Mouse (Mus musculus): Measurements from ENCODE around the gene Vars. TPM values are rescaled to one million over a fixed set of nuclear protein-coding genes. Genes with fewer than 3 reads are reported as not detected.
A peak's percentile ranks its signal among the peaks of the same experiment; 100 is the strongest.
"Not testable (repeated sequence)": the region's sequence is repeated elsewhere in the genome, so short reads cannot be mapped to it uniquely, and the experiment has no call there.

The Vars gene
- polyA plus RNA-seq, 1 experiment from 2014 or later, result 51.1 TPM

DNA sequence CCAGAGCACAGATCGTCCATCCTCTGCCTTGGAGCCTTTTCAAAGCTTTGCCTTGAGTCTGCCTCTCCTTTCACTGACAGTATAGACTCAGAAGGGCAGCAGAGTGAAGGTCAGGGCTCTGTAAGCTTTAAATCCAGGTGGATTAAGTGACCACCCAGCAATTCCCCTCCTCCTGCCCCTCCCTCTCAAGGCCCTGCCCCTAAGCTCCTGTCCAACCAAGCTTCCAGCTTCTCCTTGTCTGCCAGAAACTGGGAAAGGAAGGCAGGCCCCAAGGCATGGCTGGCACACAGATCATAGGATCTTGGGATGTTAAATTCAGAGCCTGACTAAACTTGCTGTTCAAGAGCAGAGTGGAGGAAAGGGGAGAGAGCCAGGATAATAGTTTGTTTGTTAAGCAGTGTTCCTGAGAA lies 36.1 kb upstream of the Vars start:
- Histone ChIP-seq H3K4me3 (replicated peaks; ENCODE audit: low read depth, low read length) (no peak overlapping the region), H3K4me2 (ENCODE audit: low read length) (no peak overlapping the region), H3K27ac (replicated peaks; ENCODE audit: low read depth, low read length) (no peak overlapping the region), H3K9me3 (ENCODE audit: control insufficient read depth, low read length) (no peaks in the 10 kb centered on the region), H3K36me3 (ENCODE audit: control insufficient read depth, insufficient read depth, low read length) (no peaks in the 10 kb centered on the region), H3K9ac (replicated peaks; ENCODE audit: low read length) (peak overlapping the region; percentile 1; the same call in 1 of the 2 replicates), H3K27me3 (ENCODE audit: control insufficient read depth, insufficient read depth, low read length) (peaks cover 16% of the 10 kb centered on the region), H3K4me1 (ENCODE audit: control insufficient read depth, insufficient read depth, low read length) (0 out of 2 replicates have a peak, but pooled peaks cover 2% of the 10 kb centered on the region)
- WGBS, result 4% methylated on average over 1 of the region's 1 CpGs
- DNase-seq (no peak), ATAC-seq (ENCODE audit: low FRiP score, low TSS enrichment) (no peak)

DNA sequence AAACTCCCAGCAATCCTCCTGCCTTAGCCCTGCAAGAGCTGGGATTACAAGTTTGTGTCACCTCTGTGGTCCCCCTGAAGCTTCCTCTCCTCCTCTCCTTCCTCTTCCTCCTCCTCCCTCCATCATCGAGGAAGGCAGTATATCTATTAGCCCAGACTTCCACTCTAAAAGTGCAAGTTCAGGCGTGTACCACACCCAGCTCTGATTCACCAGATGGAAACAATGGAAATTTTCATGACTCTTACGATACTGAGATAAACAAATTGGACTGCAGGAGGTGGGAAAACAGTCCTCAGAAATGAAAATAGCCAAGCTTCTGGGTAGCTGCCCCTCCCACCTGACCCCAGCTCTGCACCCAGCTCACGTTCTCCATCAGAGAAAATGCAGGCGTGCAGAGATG lies 35.2 kb upstream of the Vars start:
- no peaks in the 10 kb centered on the region for H3K4me1 ChIP-seq (ENCODE audit: control insufficient read depth, insufficient read depth, low read length)

DNA sequence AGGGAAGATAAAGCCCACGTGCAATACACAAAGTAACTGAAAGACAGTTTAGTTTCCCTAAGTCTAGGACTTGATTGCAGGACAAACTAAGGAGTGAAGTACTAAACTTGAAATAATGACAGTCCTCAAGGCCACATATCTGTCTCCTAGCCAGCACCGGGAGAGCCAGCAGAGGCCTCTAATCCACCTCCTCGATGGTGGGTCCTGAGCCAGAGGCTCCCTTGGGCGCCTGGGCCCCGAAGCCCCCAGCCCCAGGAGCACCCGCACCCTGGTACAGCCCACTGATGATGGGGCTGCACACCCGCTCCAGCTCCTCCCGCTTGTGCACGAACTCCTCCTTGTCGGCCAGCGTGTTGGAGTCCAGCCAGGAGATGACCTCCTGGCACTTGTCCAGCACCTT lies 31.0 kb upstream of the Vars start, which contains the start of gene Gm20481:
Gene Gm20481, plus strand, starts transcription at position 91 of the 400 bp plus-strand sequence.
- not testable (repeated sequence) for H3K4me2 ChIP-seq (ENCODE audit: low read length); H3K4me1 ChIP-seq (ENCODE audit: control insufficient read depth, insufficient read depth, low read length); H3K9me3 ChIP-seq (ENCODE audit: control insufficient read depth, low read length); H3K9ac ChIP-seq (replicated peaks; ENCODE audit: low read length); H3K27ac ChIP-seq (replicated peaks; ENCODE audit: low read depth, low read length); ATAC-seq (ENCODE audit: low FRiP score, low TSS enrichment); DNase-seq; H3K36me3 ChIP-seq (ENCODE audit: control insufficient read depth, insufficient read depth, low read length); H3K4me3 ChIP-seq (replicated peaks; ENCODE audit: low read depth, low read length)
- WGBS, result 68% methylated on average over 6 of the region's 11 CpGs
- peaks cover 18% of the 10 kb centered on the region for H3K27me3 ChIP-seq (ENCODE audit: control insufficient read depth, insufficient read depth, low read length)

More for the DNA sequence above, 35.2 kb upstream of the Vars start:
- Histone ChIP-seq H3K27me3 (ENCODE audit: control insufficient read depth, insufficient read depth, low read length) (peaks cover 18% of the 10 kb centered on the region), H3K9me3 (ENCODE audit: control insufficient read depth, low read length) (no peaks in the 10 kb centered on the region), H3K27ac (replicated peaks; ENCODE audit: low read depth, low read length) (no peak overlapping the region), H3K4me2 (ENCODE audit: low read length) (no peak overlapping the region), H3K36me3 (ENCODE audit: control insufficient read depth, insufficient read depth, low read length) (no peaks in the 10 kb centered on the region), H3K4me3 (replicated peaks; ENCODE audit: low read depth, low read length) (no peak overlapping the region), H3K9ac (replicated peaks; ENCODE audit: low read length) (no peak overlapping the region)
- DNase-seq, result no peak
- ATAC-seq (ENCODE audit: low FRiP score, low TSS enrichment), result no peak
- WGBS, result 84% methylated on average over 5 of the region's 5 CpGs

DNA sequence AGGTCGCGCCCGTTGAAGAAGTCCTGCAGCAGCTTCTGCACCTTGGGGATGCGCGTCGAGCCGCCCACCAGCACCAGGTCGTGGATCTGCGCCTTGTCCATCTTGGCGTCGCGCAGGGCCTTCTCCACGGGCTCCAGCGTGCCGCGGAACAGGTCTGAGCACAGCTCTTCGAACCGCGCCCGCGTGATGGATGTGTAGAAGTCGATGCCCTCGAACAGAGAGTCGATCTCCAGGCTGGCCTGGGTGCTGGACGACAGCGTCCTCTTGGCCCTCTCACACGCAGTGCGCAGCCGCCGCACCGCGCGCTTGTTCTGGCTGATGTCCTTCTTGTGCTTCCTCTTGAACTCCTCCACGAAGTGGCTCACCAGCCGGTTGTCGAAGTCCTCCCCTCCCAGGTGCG lies 29.9 kb upstream of the Vars start:
- 40% methylated on average over 25 of the region's 37 CpGs for WGBS
- not testable (repeated sequence) for H3K9ac ChIP-seq (replicated peaks; ENCODE audit: low read length); H3K4me3 ChIP-seq (replicated peaks; ENCODE audit: low read depth, low read length); H3K9me3 ChIP-seq (ENCODE audit: control insufficient read depth, low read length); H3K4me2 ChIP-seq (ENCODE audit: low read length); DNase-seq; H3K27ac ChIP-seq (replicated peaks; ENCODE audit: low read depth, low read length); H3K4me1 ChIP-seq (ENCODE audit: control insufficient read depth, insufficient read depth, low read length); ATAC-seq (ENCODE audit: low FRiP score, low TSS enrichment); H3K36me3 ChIP-seq (ENCODE audit: control insufficient read depth, insufficient read depth, low read length)
- H3K27me3 ChIP-seq (ENCODE audit: control insufficient read depth, insufficient read depth, low read length), result peaks cover 18% of the 10 kb centered on the region

DNA sequence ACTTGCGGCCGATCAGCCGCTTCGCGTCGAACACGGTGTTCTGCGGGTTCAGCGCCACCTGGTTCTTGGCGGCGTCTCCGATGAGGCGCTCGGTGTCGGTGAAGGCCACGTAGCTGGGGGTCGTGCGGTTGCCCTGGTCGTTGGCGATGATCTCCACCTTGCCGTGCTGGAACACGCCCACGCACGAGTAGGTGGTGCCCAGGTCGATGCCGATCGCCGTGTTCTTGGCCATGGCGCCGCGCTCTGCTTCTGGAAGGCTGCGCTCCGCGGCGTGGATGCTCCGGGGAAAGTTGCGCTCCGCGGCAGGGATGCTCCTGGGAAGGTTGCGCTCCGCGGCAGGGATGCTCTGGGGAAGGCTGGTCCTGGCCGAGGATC lies 29.1 kb upstream of the Vars start:
- not testable (repeated sequence) for H3K36me3 ChIP-seq (ENCODE audit: control insufficient read depth, insufficient read depth, low read length); DNase-seq; H3K4me1 ChIP-seq (ENCODE audit: control insufficient read depth, insufficient read depth, low read length); H3K9me3 ChIP-seq (ENCODE audit: control insufficient read depth, low read length); H3K27ac ChIP-seq (replicated peaks; ENCODE audit: low read depth, low read length); H3K9ac ChIP-seq (replicated peaks; ENCODE audit: low read length)
- 2% methylated on average over 21 of the region's 43 CpGs for WGBS
- H3K4me2 ChIP-seq (ENCODE audit: low read length), result peak overlapping the region; percentile 72
- ATAC-seq (ENCODE audit: low FRiP score, low TSS enrichment), result peak; percentile 53; the same call in 1 of the 2 replicates
- H3K4me3 ChIP-seq (replicated peaks; ENCODE audit: low read depth, low read length), result peak overlapping the region; percentile 34
- H3K27me3 ChIP-seq (ENCODE audit: control insufficient read depth, insufficient read depth, low read length), result peaks cover 18% of the 10 kb centered on the region

DNA sequence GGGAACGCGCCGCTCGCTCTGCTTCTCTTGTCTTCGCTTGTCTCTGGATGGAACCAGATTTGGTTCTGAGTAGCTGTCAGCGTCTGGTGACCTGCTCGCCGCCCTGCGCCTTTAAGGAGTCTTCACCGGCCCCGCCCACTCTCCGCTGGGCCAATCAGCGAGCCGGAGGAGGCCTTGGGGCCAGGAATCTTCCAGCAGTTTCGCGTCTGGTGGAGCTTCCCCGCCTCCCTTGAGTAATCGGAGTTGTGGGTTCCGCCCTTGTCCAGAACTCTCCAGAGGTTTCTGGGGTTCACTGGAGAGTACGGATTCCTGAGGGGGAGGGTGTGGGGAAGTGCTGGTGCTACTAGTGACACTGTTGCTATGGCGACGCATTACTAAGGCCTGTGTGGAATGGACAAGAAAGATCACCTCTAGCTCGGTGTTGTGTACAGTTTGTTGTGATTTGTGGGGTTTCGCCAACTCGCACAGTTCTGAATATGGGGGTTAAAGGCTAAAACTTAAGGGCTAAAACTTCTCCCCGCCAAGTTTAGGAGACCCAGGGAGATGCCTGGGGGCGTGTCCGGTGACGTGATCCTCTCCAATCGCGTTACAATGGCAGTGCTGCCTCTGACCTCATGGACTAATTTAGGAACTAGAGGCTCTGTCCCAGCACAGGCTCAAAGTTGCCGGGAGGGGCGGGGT lies 28.6 kb upstream of the Vars start, which contains the start of the genes Hspa1a and Hspa1l:
Gene Hspa1a, minus strand, starts transcription at position 88 of the 681 bp plus-strand sequence.
Gene Hspa1l, plus strand, starts transcription at position 635 of the 681 bp plus-strand sequence.
- not testable (repeated sequence) for H3K9ac ChIP-seq (replicated peaks; ENCODE audit: low read length); H3K36me3 ChIP-seq (ENCODE audit: control insufficient read depth, insufficient read depth, low read length); H3K9me3 ChIP-seq (ENCODE audit: control insufficient read depth, low read length); H3K27ac ChIP-seq (replicated peaks; ENCODE audit: low read depth, low read length); H3K4me1 ChIP-seq (ENCODE audit: control insufficient read depth, insufficient read depth, low read length)
- H3K4me2 ChIP-seq (ENCODE audit: low read length), result peak within 1 kb of the TSS; percentile 72
- H3K4me3 ChIP-seq (replicated peaks; ENCODE audit: low read depth, low read length), result peak within 1 kb of the TSS; percentile 34
- peaks cover 18% of the 10 kb centered on the region for H3K27me3 ChIP-seq (ENCODE audit: control insufficient read depth, insufficient read depth, low read length)
- ATAC-seq (ENCODE audit: low FRiP score, low TSS enrichment) (peak; percentile 90), DNase-seq (peak; percentile 80)
- WGBS, result 1% methylated on average over 30 of the region's 33 CpGs

DNA sequence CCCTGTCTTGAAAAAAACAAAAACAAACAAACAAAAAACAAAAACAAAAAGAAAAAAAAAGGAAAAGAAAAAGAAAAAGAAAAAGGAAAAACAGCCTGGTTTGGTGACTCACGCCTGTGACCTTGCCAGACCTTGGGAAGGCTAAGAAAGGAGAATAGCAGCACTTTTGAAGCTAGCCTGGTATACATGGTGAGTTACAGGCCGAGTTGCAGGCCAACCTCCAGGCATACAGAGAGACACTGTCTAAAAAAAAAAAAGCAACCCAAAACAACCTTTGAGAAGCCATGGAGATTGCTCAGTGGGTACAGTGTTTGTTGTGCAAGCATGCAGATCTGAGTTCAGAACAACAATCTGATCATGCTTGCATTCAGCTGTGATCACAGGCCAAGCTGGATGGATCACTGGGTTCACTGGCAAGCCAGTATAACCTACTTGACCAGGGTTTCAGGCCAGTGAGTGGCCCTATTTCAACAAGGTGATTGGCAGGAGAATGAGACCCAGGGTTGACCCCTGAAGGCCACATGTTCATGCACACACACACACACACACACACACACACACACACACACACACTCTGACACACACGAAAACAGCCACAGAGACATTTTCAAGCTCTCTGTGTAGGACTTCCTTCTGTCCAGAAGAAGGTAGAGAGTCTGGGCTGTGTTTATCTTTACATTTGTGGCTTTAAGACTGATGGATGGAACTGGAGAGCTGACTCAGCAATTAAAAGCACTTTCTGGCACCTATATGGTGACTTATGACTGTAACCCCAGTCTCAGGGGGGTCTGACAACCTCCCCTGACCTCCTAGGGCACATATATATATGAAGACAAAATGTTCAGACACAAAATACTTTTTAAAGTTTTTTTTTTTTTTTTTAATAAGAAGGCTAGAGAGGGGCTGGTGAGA lies 24.9 kb upstream of the Vars start:
- WGBS, result 86% methylated on average over 3 of the region's 3 CpGs
- Histone ChIP-seq H3K9me3 (ENCODE audit: control insufficient read depth, low read length) (no peaks in the 10 kb centered on the region), H3K4me3 (replicated peaks; ENCODE audit: low read depth, low read length) (no peak overlapping the region), H3K36me3 (ENCODE audit: control insufficient read depth, insufficient read depth, low read length) (0 out of 2 replicates have a peak, but pooled peaks cover 2% of the 10 kb centered on the region), H3K9ac (replicated peaks; ENCODE audit: low read length) (no peak overlapping the region), H3K27me3 (ENCODE audit: control insufficient read depth, insufficient read depth, low read length) (no peaks in the 10 kb centered on the region), H3K27ac (replicated peaks; ENCODE audit: low read depth, low read length) (no peak overlapping the region), H3K4me1 (ENCODE audit: control insufficient read depth, insufficient read depth, low read length) (peaks cover 6% of the 10 kb centered on the region), H3K4me2 (ENCODE audit: low read length) (no peak overlapping the region)
- ATAC-seq (ENCODE audit: low FRiP score, low TSS enrichment), result no peak
- no peak for DNase-seq

DNA sequence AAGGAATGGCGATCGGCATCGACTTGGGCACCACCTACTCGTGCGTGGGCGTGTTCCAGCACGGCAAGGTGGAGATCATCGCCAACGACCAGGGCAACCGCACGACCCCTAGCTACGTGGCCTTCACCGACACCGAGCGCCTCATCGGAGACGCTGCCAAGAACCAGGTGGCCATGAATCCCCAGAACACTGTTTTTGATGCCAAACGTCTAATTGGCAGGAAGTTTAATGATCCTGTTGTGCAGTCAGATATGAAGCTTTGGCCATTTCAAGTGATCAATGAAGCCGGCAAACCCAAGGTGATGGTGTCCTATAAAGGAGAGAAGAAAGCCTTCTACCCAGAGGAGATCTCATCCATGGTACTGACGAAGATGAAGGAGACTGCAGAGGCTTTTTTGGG lies 23.8 kb upstream of the Vars start:
- Histone ChIP-seq H3K27me3 (ENCODE audit: control insufficient read depth, insufficient read depth, low read length) (no peaks in the 10 kb centered on the region), H3K27ac (replicated peaks; ENCODE audit: low read depth, low read length) (no peak overlapping the region), H3K4me3 (replicated peaks; ENCODE audit: low read depth, low read length) (no peak overlapping the region), H3K9ac (replicated peaks; ENCODE audit: low read length) (no peak overlapping the region), H3K4me2 (ENCODE audit: low read length) (no peak overlapping the region), H3K9me3 (ENCODE audit: control insufficient read depth, low read length) (no peaks in the 10 kb centered on the region), H3K36me3 (ENCODE audit: control insufficient read depth, insufficient read depth, low read length) (0 out of 2 replicates have a peak, but pooled peaks cover 2% of the 10 kb centered on the region), H3K4me1 (ENCODE audit: control insufficient read depth, insufficient read depth, low read length) (peaks cover 10% of the 10 kb centered on the region)
- ATAC-seq (ENCODE audit: low FRiP score, low TSS enrichment) (no peak), DNase-seq (no peak)
- 96% methylated on average over 20 of the region's 20 CpGs for WGBS
